Comparison of ENCODE assay signal across 33 mouse cellular contexts in genomic region chr9:64482126-64482525, GRCm38 (mm10).
DNase-seq lines count a peak whose midpoint lies in the region; ATAC-seq lines count a peak whose summit lies in the region.
"Had no signal": no experiment of that assay in that cellular context is flagged by ENCODE, and none has a peak within 500 bp of the region (broad histone marks: within the 10 kb centered on the region; RNA-seq: fewer than 3 reads in every experiment).

No protein-coding gene starts in this region.

- H3K27ac ChIP-seq in heart, embryonic 11.5 days (ENCODE audit: low read depth, low read length) = no peak overlapping the region
- H3K27ac ChIP-seq in midbrain, embryonic 16.5 days (ENCODE audit: low read length) = no peak overlapping the region
- H3K27ac ChIP-seq: embryonic facial prominence, embryonic 10.5 days; embryonic facial prominence, embryonic 13.5 days; forebrain, embryonic 10.5 days; gastrocnemius, adult 2 months; heart, embryonic 15.5 days; hindbrain, embryonic 10.5 days; hindbrain, embryonic 13.5 days; intestine, embryonic 15.5 days had no signal

- ATAC-seq in heart, embryonic 11.5 days (replicated peaks; ENCODE audit: insufficient number of reproducible peaks, low FRiP score, low TSS enrichment) = no peak
- no peak for ATAC-seq in midbrain, embryonic 16.5 days
- ATAC-seq: forebrain, embryonic 14.5 days; forebrain, postnatal 0 days; hindbrain, embryonic 16.5 days; intestine, embryonic 15.5 days; Patski had no signal

- H3K9ac ChIP-seq in heart, embryonic 11.5 days (ENCODE audit: low read depth, low read length) = no peak overlapping the region
- no peak overlapping the region for H3K9ac ChIP-seq in midbrain, embryonic 16.5 days (ENCODE audit: low read depth, low read length)
- H3K9ac ChIP-seq: embryonic facial prominence, embryonic 13.5 days; forebrain, postnatal 0 days; heart, embryonic 12.5 days; heart, embryonic 15.5 days; hindbrain, embryonic 13.5 days; intestine, embryonic 15.5 days had no signal

- H3K36me3 ChIP-seq in heart, embryonic 11.5 days (ENCODE audit: control insufficient read depth, insufficient read depth, low read length) = no peaks in the 10 kb centered on the region
- no peaks in the 10 kb centered on the region for H3K36me3 ChIP-seq in midbrain, embryonic 16.5 days (ENCODE audit: control insufficient read depth, insufficient read depth, low read length)
- H3K36me3 ChIP-seq: embryonic facial prominence, embryonic 10.5 days; embryonic facial prominence, embryonic 13.5 days; forebrain, embryonic 10.5 days; G1E; heart, embryonic 12.5 days; heart, embryonic 15.5 days; hindbrain, embryonic 10.5 days; hindbrain, embryonic 13.5 days; intestine, embryonic 15.5 days had no signal

- no peaks in the 10 kb centered on the region for H3K9me3 ChIP-seq in heart, embryonic 11.5 days (replicated peaks; ENCODE audit: control insufficient read depth, low read length)
- H3K9me3 ChIP-seq in midbrain, embryonic 16.5 days (replicated peaks; ENCODE audit: control insufficient read depth, low read length, poor library complexity, severe bottlenecking) = no peaks in the 10 kb centered on the region
- H3K9me3 ChIP-seq: embryonic facial prominence, embryonic 10.5 days; embryonic facial prominence, embryonic 13.5 days; forebrain, embryonic 10.5 days; G1E; heart, embryonic 12.5 days; heart, embryonic 15.5 days; hindbrain, embryonic 10.5 days; hindbrain, embryonic 13.5 days; intestine, embryonic 15.5 days had no signal

- no peaks in the 10 kb centered on the region for H3K4me1 ChIP-seq in heart, embryonic 11.5 days (ENCODE audit: control insufficient read depth, insufficient read depth, low read length)
- H3K4me1 ChIP-seq in midbrain, embryonic 16.5 days (ENCODE audit: control insufficient read depth, insufficient read depth, low read length) = no peaks in the 10 kb centered on the region
- H3K4me1 ChIP-seq: heart, embryonic 12.5 days; heart, embryonic 15.5 days; intestine, embryonic 15.5 days had no signal

- peak; percentile 90 for DNase-seq in brain, adult 2 months (ENCODE audit: low read depth, low spot score)
- peak; percentile 84 for DNase-seq in cerebellum, adult 11-12 months
- DNase-seq in cerebellum, adult 8-10 months = peak; percentile 74
- peak; percentile 42 to 71 for DNase-seq in cerebellum, postnatal 14 days
- DNase-seq in adrenal gland, adult 18-20 months (ENCODE audit: low spot score in 2 of 2) = no peak
- DNase-seq in ovary, adult 18-20 months (ENCODE audit: low spot score) = no peak
- DNase-seq: adrenal gland, adult 2 months; adrenal gland, postnatal 14 days; B cell, adult 2 months; embryo, embryonic 11 days; forebrain, postnatal 0 days; gastrocnemius, adult 2 months; gastrocnemius, postnatal 14 days; heart, adult 11 months; heart, postnatal 10 days; heart, postnatal 36 days; kidney, adult 18-20 months; kidney, adult 9 months had no signal

- WGBS in heart, embryonic 11.5 days (ENCODE audit: insufficient replicate concordance) = 64% methylated on average over 5 of the region's 5 CpGs
- WGBS in midbrain, embryonic 16.5 days = 80% methylated on average over 5 of the region's 5 CpGs

- 0 out of 2 replicates have a peak, but pooled peaks cover 4% of the 10 kb centered on the region for H3K27me3 ChIP-seq in heart, embryonic 11.5 days (ENCODE audit: control insufficient read depth, insufficient read depth, low read length)
- H3K27me3 ChIP-seq in midbrain, embryonic 16.5 days (ENCODE audit: control insufficient read depth, insufficient read depth, low read depth, low read length) = no peaks in the 10 kb centered on the region
- H3K27me3 ChIP-seq: embryonic facial prominence, embryonic 13.5 days; intestine, embryonic 15.5 days; Patski had no signal

- no peak overlapping the region for H3K4me2 ChIP-seq in heart, embryonic 11.5 days
- H3K4me2 ChIP-seq in midbrain, embryonic 16.5 days (ENCODE audit: low read length) = no peak overlapping the region
- H3K4me2 ChIP-seq: embryonic facial prominence, embryonic 13.5 days; heart, embryonic 12.5 days; heart, embryonic 15.5 days; hindbrain, embryonic 13.5 days; intestine, embryonic 15.5 days had no signal

- no peak overlapping the region for H3K4me3 ChIP-seq in heart, embryonic 11.5 days (ENCODE audit: low read depth, low read length)
- H3K4me3 ChIP-seq in midbrain, embryonic 16.5 days (ENCODE audit: low read depth, low read length) = no peak overlapping the region
- H3K4me3 ChIP-seq: embryonic facial prominence, embryonic 10.5 days; embryonic facial prominence, embryonic 13.5 days; erythroblast, embryonic 14.5 days; forebrain, embryonic 10.5 days; gastrocnemius, adult 2 months; heart, embryonic 12.5 days; heart, embryonic 15.5 days; hindbrain, embryonic 10.5 days; hindbrain, embryonic 13.5 days; intestine, embryonic 15.5 days had no signal

Comparison
In these comparisons a context has a peak if more than half of its experiments do, and no peak if none do; other contexts are left out.
1. DNase-seq: peak in brain, adult 2 months (single experiment), cerebellum, adult 11-12 months (single experiment), cerebellum, adult 8-10 months (single experiment) and cerebellum, postnatal 14 days (2 of 2); none in adrenal gland, adult 18-20 months (0 of 2) and ovary, adult 18-20 months (single experiment).